Mouse (Mus musculus): Measurements from ENCODE around the gene Ddb1. TPM values are rescaled to one million over a fixed set of nuclear protein-coding genes. Genes with fewer than 3 reads are reported as not detected.

Gene Ddb1
- polyA plus RNA-seq, 1 experiment from 2014 or later, result 151 TPM

- H3K4me3 ChIP-seq (replicated peaks), result peak overlapping the region; percentile 32
- ATAC-seq (ENCODE audit: insufficient read depth), result peak; percentile 59
- no peaks in the 10 kb centered on the region for H3K9me3 ChIP-seq (replicated peaks)
- H3K36me3 ChIP-seq (replicated peaks), result 0 out of 2 replicates have a peak, but pooled peaks cover 3% of the 10 kb centered on the region
- peak overlapping the region; percentile 66 for H3K4me2 ChIP-seq
- no peaks in the 10 kb centered on the region for H3K27me3 ChIP-seq
- H3K27ac ChIP-seq (replicated peaks), result peak overlapping the region; percentile 98
- peak overlapping the region; percentile 47; the same call in 1 of the 2 replicates for H3K9ac ChIP-seq
- peaks cover 84% of the 10 kb centered on the region for H3K4me1 ChIP-seq (replicated peaks)
- WGBS (ENCODE audit: insufficient replicate concordance), result 21% methylated on average over 2 of the region's 2 CpGs
These were observed 56.8 kb downstream of the Ddb1 start for GRCm38 (mm10) chr19:10661919-10662318.

GRCm38 (mm10) chr19:10662665-10663064 lies 57.5 kb downstream of the Ddb1 start:
- Histone ChIP-seq H3K4me2 (peak overlapping the region; percentile 66), H3K4me3 (replicated peaks) (no peak overlapping the region), H3K27ac (replicated peaks) (peak overlapping the region; percentile 98), H3K4me1 (replicated peaks) (peaks cover 76% of the 10 kb centered on the region), H3K36me3 (replicated peaks) (0 out of 2 replicates have a peak, but pooled peaks cover 3% of the 10 kb centered on the region), H3K9me3 (replicated peaks) (no peaks in the 10 kb centered on the region), H3K27me3 (no peaks in the 10 kb centered on the region), H3K9ac (0 out of 2 replicates have a peak overlapping the region, but pooled peaks have one; percentile 1)
- ATAC-seq (ENCODE audit: insufficient read depth), result no peak
- 23% methylated on average over 3 of the region's 3 CpGs for WGBS (ENCODE audit: insufficient replicate concordance)

GRCm38 (mm10) chr19:10665093-10665492 lies 60.0 kb downstream of the Ddb1 start:
- Histone ChIP-seq H3K9me3 (replicated peaks) (no peaks in the 10 kb centered on the region), H3K4me3 (replicated peaks) (no peak overlapping the region), H3K9ac (no peak overlapping the region), H3K27ac (replicated peaks) (peak overlapping the region; percentile 2), H3K27me3 (peaks cover 5% of the 10 kb centered on the region; the same call in 1 of the 2 replicates), H3K4me1 (replicated peaks) (peaks cover 56% of the 10 kb centered on the region), H3K4me2 (no peak overlapping the region), H3K36me3 (replicated peaks) (no peaks in the 10 kb centered on the region)
- ATAC-seq (ENCODE audit: insufficient read depth), result no peak
- WGBS (ENCODE audit: insufficient replicate concordance), result 58% methylated on average over 3 of the region's 3 CpGs

GRCm38 (mm10) chr19:10665499-10665898 lies 60.4 kb downstream of the Ddb1 start:
- H3K4me3 ChIP-seq (replicated peaks), result no peak overlapping the region
- no peaks in the 10 kb centered on the region for H3K9me3 ChIP-seq (replicated peaks)
- no peak overlapping the region for H3K4me2 ChIP-seq
- no peak for ATAC-seq (ENCODE audit: insufficient read depth)
- peaks cover 52% of the 10 kb centered on the region for H3K4me1 ChIP-seq (replicated peaks)
- no peak overlapping the region for H3K9ac ChIP-seq
- H3K36me3 ChIP-seq (replicated peaks), result no peaks in the 10 kb centered on the region
- WGBS (ENCODE audit: insufficient replicate concordance), result 4% methylated on average over 2 of the region's 2 CpGs
- H3K27me3 ChIP-seq, result peaks cover 5% of the 10 kb centered on the region; the same call in 1 of the 2 replicates
- H3K27ac ChIP-seq (replicated peaks), result 0 out of 2 replicates have a peak overlapping the region, but pooled peaks have one; percentile 2

GRCm38 (mm10) chr19:10671319-10671718 lies 66.2 kb downstream of the Ddb1 start:
- WGBS (ENCODE audit: insufficient replicate concordance), result 53% methylated on average over 4 of the region's 4 CpGs
- H3K36me3 ChIP-seq (replicated peaks), result no peaks in the 10 kb centered on the region
- H3K9me3 ChIP-seq (replicated peaks), result no peaks in the 10 kb centered on the region
- no peak overlapping the region for H3K27ac ChIP-seq (replicated peaks)
- H3K27me3 ChIP-seq, result peaks cover 5% of the 10 kb centered on the region; the same call in 1 of the 2 replicates
- no peak overlapping the region for H3K4me3 ChIP-seq (replicated peaks)
- 0 out of 2 replicates have a peak, but pooled peaks have one; percentile 25 for ATAC-seq (ENCODE audit: insufficient read depth)
- H3K9ac ChIP-seq, result no peak overlapping the region
- peaks cover 10% of the 10 kb centered on the region for H3K4me1 ChIP-seq (replicated peaks)
- H3K4me2 ChIP-seq, result no peak overlapping the region

GRCm38 (mm10) chr19:10671854-10672417 lies 66.8 kb downstream of the Ddb1 start:
- Histone ChIP-seq H3K36me3 (replicated peaks) (no peaks in the 10 kb centered on the region), H3K9ac (no peak overlapping the region), H3K27me3 (peaks cover 5% of the 10 kb centered on the region; the same call in 1 of the 2 replicates), H3K27ac (replicated peaks) (no peak overlapping the region), H3K4me2 (no peak overlapping the region), H3K9me3 (replicated peaks) (no peaks in the 10 kb centered on the region), H3K4me1 (replicated peaks) (peaks cover 10% of the 10 kb centered on the region), H3K4me3 (replicated peaks) (no peak overlapping the region)
- no peak for ATAC-seq (ENCODE audit: insufficient read depth)
- WGBS (ENCODE audit: insufficient replicate concordance), result 58% methylated on average over 9 of the region's 9 CpGs

- H3K4me1 ChIP-seq (replicated peaks), result peaks cover 19% of the 10 kb centered on the region
- H3K27me3 ChIP-seq, result peaks cover 5% of the 10 kb centered on the region; the same call in 1 of the 2 replicates
- H3K4me2 ChIP-seq, result no peak overlapping the region
- no peaks in the 10 kb centered on the region for H3K36me3 ChIP-seq (replicated peaks)
- no peaks in the 10 kb centered on the region for H3K9me3 ChIP-seq (replicated peaks)
- H3K4me3 ChIP-seq (replicated peaks), result no peak overlapping the region
- H3K27ac ChIP-seq (replicated peaks), result no peak overlapping the region
- WGBS (ENCODE audit: insufficient replicate concordance), result 72% methylated on average over 1 of the region's 1 CpGs
- no peak for ATAC-seq (ENCODE audit: insufficient read depth)
- H3K9ac ChIP-seq, result no peak overlapping the region
These were observed 68.1 kb downstream of the Ddb1 start for GRCm38 (mm10) chr19:10673275-10673674.

- Histone ChIP-seq H3K4me3 (replicated peaks) (no peak overlapping the region), H3K9me3 (replicated peaks) (no peaks in the 10 kb centered on the region), H3K4me2 (no peak overlapping the region), H3K9ac (no peak overlapping the region), H3K27ac (replicated peaks) (no peak overlapping the region), H3K36me3 (replicated peaks) (no peaks in the 10 kb centered on the region), H3K4me1 (replicated peaks) (peaks cover 14% of the 10 kb centered on the region), H3K27me3 (no peaks in the 10 kb centered on the region)
- 76% methylated on average over 16 of the region's 16 CpGs for WGBS (ENCODE audit: insufficient replicate concordance)
- no peak for ATAC-seq (ENCODE audit: insufficient read depth)
These were observed 71.5 kb downstream of the Ddb1 start for GRCm38 (mm10) chr19:10676656-10677055.

GRCm38 (mm10) chr19:10677915-10678771 lies 73.0 kb downstream of the Ddb1 start, which contains the start of gene Pga5:
Pga5 (minus strand) TSS chr19:10678071.
- Histone ChIP-seq H3K4me2 (no peak within 1 kb of the TSS), H3K4me1 (replicated peaks) (peaks cover 10% of the 10 kb centered on the region), H3K9me3 (replicated peaks) (no peaks in the 10 kb centered on the region), H3K27me3 (peaks cover 4% of the 10 kb centered on the region; the same call in 1 of the 2 replicates), H3K9ac (no peak within 1 kb of the TSS), H3K27ac (replicated peaks) (no peak within 1 kb of the TSS), H3K36me3 (replicated peaks) (no peaks in the 10 kb centered on the region), H3K4me3 (replicated peaks) (no peak within 1 kb of the TSS)
- 15% methylated on average over 6 of the region's 6 CpGs for WGBS (ENCODE audit: insufficient replicate concordance)
- ATAC-seq (ENCODE audit: insufficient read depth), result 0 out of 2 replicates have a peak, but pooled peaks have one; percentile 35

GRCm38 (mm10) chr19:10678772-10679067 lies 73.6 kb downstream of the Ddb1 start:
- Histone ChIP-seq H3K27ac (replicated peaks) (no peak overlapping the region), H3K9me3 (replicated peaks) (no peaks in the 10 kb centered on the region)
- 68% methylated on average over 1 of the region's 1 CpGs for WGBS (ENCODE audit: insufficient replicate concordance)

More at GRCm38 (mm10) chr19:10678772-10679067, 73.6 kb downstream of the Ddb1 start:
- Histone ChIP-seq H3K36me3 (replicated peaks) (no peaks in the 10 kb centered on the region), H3K4me1 (replicated peaks) (peaks cover 10% of the 10 kb centered on the region), H3K4me3 (replicated peaks) (no peak overlapping the region), H3K4me2 (no peak overlapping the region), H3K9ac (no peak overlapping the region), H3K27me3 (peaks cover 4% of the 10 kb centered on the region; the same call in 1 of the 2 replicates)
- ATAC-seq (ENCODE audit: insufficient read depth), result no peak
